Mouse (Mus musculus) limb, embryonic 12.5 days (tissue): Measurements from ENCODE around the gene Atp2c2. TPM values are rescaled to one million over a fixed set of nuclear protein-coding genes. Genes with fewer than 3 reads are reported as not detected.

ENCODE experiments used
- ATAC-seq: fragments of 200-750 bp; cut with Nextera tagmentation; 2 replicates; pipeline ENCODE4 v1.8.0; 2017; ENCODE audit warnings: low read depth, moderate TSS enrichment; ENCODE audit not compliant: insufficient number of reproducible peaks, insufficient read depth, low FRiP score, low TSS enrichment
- H3K27ac ChIP-seq: fragments of 300-500 bp; sonication (generic); 2 replicates; pipeline ENCODE4 v1.5.1; 2016; ENCODE audit warnings: mild to moderate bottlenecking, moderate library complexity
- H3K27me3 ChIP-seq: fragments of 300-500 bp; sonication (generic); 2 replicates; pipeline ENCODE4 v1.6.1; 2016; ENCODE audit warnings: mild to moderate bottlenecking, moderate library complexity
- H3K36me3 ChIP-seq: fragments of 300-500 bp; sonication (generic); 2 replicates; pipeline ENCODE4 v1.6.1; 2016; ENCODE audit warnings: mild to moderate bottlenecking, moderate library complexity
- H3K4me1 ChIP-seq: fragments of 300-500 bp; sonication (generic); replicated peaks from 2 replicates; pipeline ENCODE4 v1.6.1; 2016
- H3K4me2 ChIP-seq: fragments of 300-500 bp; sonication (generic); 2 replicates; pipeline ENCODE4 v1.6.1; 2016; ENCODE audit warnings: mild to moderate bottlenecking, moderate library complexity
- H3K4me3 ChIP-seq: fragments of 300-500 bp; sonication (generic); replicated peaks from 2 replicates; pipeline ENCODE4 v1.5.1; 2016; ENCODE audit warnings: mild to moderate bottlenecking
- H3K9ac ChIP-seq: fragments of 300-500 bp; sonication (generic); replicated peaks from 2 replicates; pipeline ENCODE4 v1.6.1; 2016; ENCODE audit warnings: mild to moderate bottlenecking, moderate library complexity
- H3K9me3 ChIP-seq: fragments of 300-500 bp; sonication (generic); 2 replicates; pipeline ENCODE4 v1.6.1; 2016; ENCODE audit warnings: mild to moderate bottlenecking, moderate library complexity
- WGBS: fragments of 180-500 bp; shearing (Covaris S2); methylation state at CpG from one replicate; pipeline ENCODE4 v1.1.7; 2016; 5-methylcytosine and 5-hydroxymethylcytosine counted together
- polyA plus RNA-seq: library from polyadenylated mRNA; unstranded; fragments of >200 nt; fragmentation: Nextera tagmentation; extraction: Ambion mirVana; gene quantifications from 2 replicates; pipeline ENCODE4 v1.2.1, GENCODE M21; 2016

Atp2c2 gene
- polyA plus RNA-seq, 1 experiment from 2014 or later = 1.9 TPM

DNA sequence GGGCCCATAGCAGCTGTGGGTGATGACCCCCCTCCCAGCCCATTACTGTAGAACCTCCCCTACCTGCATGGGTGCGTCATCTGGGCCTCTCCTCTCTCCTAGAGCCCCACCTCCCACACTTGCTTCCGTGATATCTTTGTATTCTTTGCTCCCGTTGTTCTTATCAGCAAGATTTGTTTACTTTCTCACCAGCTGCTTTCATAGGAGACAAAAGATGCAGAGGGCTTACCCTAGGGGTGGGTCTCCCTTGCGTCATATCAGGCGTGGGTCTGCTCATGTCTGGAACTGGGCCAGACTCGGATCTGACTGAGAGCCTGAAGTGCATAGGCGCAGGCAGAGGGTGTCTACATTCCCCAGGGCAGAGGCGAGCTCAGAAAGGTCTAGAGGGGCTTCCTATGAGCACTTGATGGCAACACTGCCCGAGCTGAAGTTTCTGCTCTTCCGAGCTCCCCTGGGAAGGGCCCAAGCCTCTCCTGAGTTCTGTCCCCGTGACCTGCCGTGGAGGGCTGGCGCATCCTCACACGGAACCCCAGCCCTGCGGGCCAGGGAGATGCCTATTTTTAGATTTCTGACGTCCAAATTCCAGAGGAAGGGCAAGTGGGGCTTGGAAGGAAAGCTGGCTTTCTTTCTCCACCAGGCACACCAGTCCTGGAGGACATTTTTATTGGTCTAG, 29.3 kb upstream of the Atp2c2 start:
- no peak for ATAC-seq
- Histone ChIP-seq H3K36me3 (no peaks in the 10 kb centered on the region), H3K4me1 (peaks cover 4% of the 10 kb centered on the region), H3K4me3 (no peak overlapping the region), H3K27me3 (peaks cover 20% of the 10 kb centered on the region), H3K27ac (no peak overlapping the region), H3K4me2 (no peak overlapping the region), H3K9ac (no peak overlapping the region), H3K9me3 (no peaks in the 10 kb centered on the region)
- 68% methylated on average over 16 of the region's 16 CpGs for WGBS

DNA sequence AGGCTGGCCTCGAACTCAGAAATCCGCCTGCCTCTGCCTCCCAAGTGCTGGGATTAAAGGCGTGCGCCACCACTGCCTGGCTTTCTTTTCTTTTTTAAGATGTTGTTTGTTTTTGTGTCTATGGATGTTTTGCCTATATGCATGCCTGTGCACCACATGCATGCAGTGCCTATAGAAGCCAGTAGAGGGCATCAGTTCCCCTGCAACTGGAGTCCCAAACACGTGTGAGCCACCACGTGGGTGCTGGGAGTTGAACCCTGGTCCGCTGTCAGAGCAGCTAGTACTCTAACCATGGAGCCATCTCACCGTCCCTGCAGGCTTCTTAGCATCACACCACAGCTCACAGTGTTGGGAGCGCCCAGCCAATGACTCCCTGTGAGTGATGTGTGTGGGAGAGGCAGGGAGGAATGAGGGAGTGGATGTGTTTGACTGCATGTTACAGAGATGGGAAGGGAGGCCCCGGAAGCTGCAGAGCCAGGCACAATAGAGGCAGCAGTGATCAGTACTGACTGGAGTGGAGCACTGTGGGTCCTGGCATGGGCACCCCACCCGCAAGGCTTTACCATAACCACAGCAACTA, 25.7 kb upstream of the Atp2c2 start:
- WGBS = 81% methylated on average over 11 of the region's 11 CpGs
- Histone ChIP-seq H3K9me3 (no peaks in the 10 kb centered on the region), H3K4me2 (no peak overlapping the region), H3K9ac (no peak overlapping the region), H3K27ac (no peak overlapping the region), H3K27me3 (no peaks in the 10 kb centered on the region; the same call in none of the 2 replicates), H3K4me3 (no peak overlapping the region), H3K4me1 (no peaks in the 10 kb centered on the region; the same call in 1 of the 2 replicates), H3K36me3 (no peaks in the 10 kb centered on the region)
- ATAC-seq = no peak

- Histone ChIP-seq H3K9me3 (no peaks in the 10 kb centered on the region), H3K4me3 (no peak overlapping the region), H3K27ac (no peak overlapping the region), H3K36me3 (no peaks in the 10 kb centered on the region), H3K4me1 (no peaks in the 10 kb centered on the region; the same call in 1 of the 2 replicates), H3K27me3 (no peaks in the 10 kb centered on the region; the same call in none of the 2 replicates), H3K9ac (no peak overlapping the region), H3K4me2 (no peak overlapping the region)
- no peak for ATAC-seq
- WGBS = 75% methylated on average over 5 of the region's 5 CpGs
Observed at GRCm38 (mm10) chr8:119675457-119675856, 24.4 kb upstream of the Atp2c2 start.

GRCm38 (mm10) chr8:119676389-119676788, 23.4 kb upstream of the Atp2c2 start:
- Histone ChIP-seq H3K27me3 (peaks cover 6% of the 10 kb centered on the region), H3K9me3 (no peaks in the 10 kb centered on the region), H3K4me2 (no peak overlapping the region), H3K4me3 (no peak overlapping the region), H3K36me3 (no peaks in the 10 kb centered on the region), H3K4me1 (no peaks in the 10 kb centered on the region; the same call in 1 of the 2 replicates), H3K9ac (no peak overlapping the region), H3K27ac (no peak overlapping the region)
- no peak for ATAC-seq
- 22% methylated on average over 8 of the region's 8 CpGs for WGBS

- H3K27ac ChIP-seq = no peak overlapping the region
- no peaks in the 10 kb centered on the region; the same call in 1 of the 2 replicates for H3K4me1 ChIP-seq
- ATAC-seq = peak; percentile 30; the same call in 1 of the 2 replicates
- no peaks in the 10 kb centered on the region for H3K36me3 ChIP-seq
- no peaks in the 10 kb centered on the region for H3K9me3 ChIP-seq
- H3K4me2 ChIP-seq = peak overlapping the region; percentile 46
- peaks cover 6% of the 10 kb centered on the region; the same call in 1 of the 2 replicates for H3K27me3 ChIP-seq
- 6% methylated on average over 18 of the region's 18 CpGs for WGBS
- H3K9ac ChIP-seq = no peak overlapping the region
- 0 out of 2 replicates have a peak overlapping the region, but pooled peaks have one; percentile 19 for H3K4me3 ChIP-seq
Observed at GRCm38 (mm10) chr8:119678138-119678843, 21.5 kb upstream of the Atp2c2 start.

DNA sequence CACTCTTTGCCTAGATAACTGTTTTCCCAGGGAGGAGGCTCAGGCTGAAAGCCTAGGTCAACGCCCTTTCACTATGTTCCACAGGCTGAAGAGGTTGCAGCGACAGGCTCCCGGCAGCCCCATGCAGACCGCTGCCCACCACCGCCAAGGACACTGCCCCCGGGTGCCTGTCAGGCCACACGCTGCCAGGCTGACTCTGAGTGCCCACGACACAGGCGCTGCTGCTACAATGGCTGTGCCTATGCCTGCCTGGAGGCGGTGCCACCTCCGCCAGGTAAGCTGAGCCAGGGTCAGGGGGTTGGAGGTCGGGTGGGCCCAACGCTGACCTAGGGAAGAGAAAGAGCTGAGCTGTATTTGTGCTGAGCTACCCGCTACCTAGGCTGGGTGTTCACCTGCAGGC, 20.6 kb upstream of the Atp2c2 start:
- no peak overlapping the region for H3K27ac ChIP-seq
- peaks cover 6% of the 10 kb centered on the region; the same call in 1 of the 2 replicates for H3K27me3 ChIP-seq
- no peak overlapping the region for H3K4me2 ChIP-seq
- H3K36me3 ChIP-seq = no peaks in the 10 kb centered on the region
- no peak for ATAC-seq
- no peaks in the 10 kb centered on the region for H3K9me3 ChIP-seq
- no peaks in the 10 kb centered on the region; the same call in 1 of the 2 replicates for H3K4me1 ChIP-seq
- 74% methylated on average over 14 of the region's 14 CpGs for WGBS
- no peak overlapping the region for H3K9ac ChIP-seq
- H3K4me3 ChIP-seq = no peak overlapping the region

DNA sequence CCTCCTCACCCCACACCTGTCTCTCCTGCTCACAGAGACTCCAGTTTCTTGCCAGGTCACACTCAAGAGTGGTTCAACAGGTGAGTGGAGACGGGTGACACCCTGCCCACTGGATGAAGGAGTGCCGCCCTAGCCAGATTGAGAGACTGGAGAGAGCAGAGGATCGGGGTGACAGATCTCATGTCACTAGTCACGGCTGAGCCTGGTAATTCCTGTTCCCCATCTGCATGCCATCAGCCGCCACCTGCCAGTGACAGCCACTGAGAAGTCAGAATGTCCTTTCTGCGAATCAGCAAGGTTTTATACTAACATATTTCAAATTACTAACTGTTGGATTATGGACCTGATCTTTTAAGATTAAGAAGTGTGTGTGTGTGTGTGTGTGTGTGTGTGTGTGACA, 9.2 kb upstream of the Atp2c2 start:
- peaks cover 5% of the 10 kb centered on the region; the same call in 1 of the 2 replicates for H3K27me3 ChIP-seq
- H3K36me3 ChIP-seq = no peaks in the 10 kb centered on the region
- ATAC-seq = no peak
- H3K9me3 ChIP-seq = no peaks in the 10 kb centered on the region
- H3K9ac ChIP-seq = no peak overlapping the region
- no peak overlapping the region for H3K4me2 ChIP-seq
- H3K27ac ChIP-seq = no peak overlapping the region
- 54% methylated on average over 6 of the region's 6 CpGs for WGBS
- 0 out of 2 replicates have a peak, but pooled peaks cover 3% of the 10 kb centered on the region for H3K4me1 ChIP-seq
- no peak overlapping the region for H3K4me3 ChIP-seq

GRCm38 (mm10) chr8:119691989-119692388, 7.8 kb upstream of the Atp2c2 start:
- 77% methylated on average over 4 of the region's 4 CpGs for WGBS
- no peak overlapping the region for H3K4me3 ChIP-seq

GRCm38 (mm10) chr8:119694696-119695095, 5.1 kb upstream of the Atp2c2 start:
- Histone ChIP-seq H3K27me3 (peaks cover 31% of the 10 kb centered on the region), H3K27ac (no peak overlapping the region), H3K36me3 (no peaks in the 10 kb centered on the region), H3K9ac (no peak overlapping the region), H3K4me1 (peaks cover 27% of the 10 kb centered on the region), H3K4me2 (no peak overlapping the region), H3K9me3 (no peaks in the 10 kb centered on the region), H3K4me3 (no peak overlapping the region)
- ATAC-seq = no peak
- 66% methylated on average over 7 of the region's 7 CpGs for WGBS

More at GRCm38 (mm10) chr8:119691989-119692388, 7.8 kb upstream of the Atp2c2 start:
- Histone ChIP-seq H3K36me3 (no peaks in the 10 kb centered on the region), H3K27ac (no peak overlapping the region), H3K9me3 (no peaks in the 10 kb centered on the region), H3K4me1 (peaks cover 7% of the 10 kb centered on the region), H3K27me3 (peaks cover 4% of the 10 kb centered on the region; the same call in 1 of the 2 replicates), H3K4me2 (no peak overlapping the region), H3K9ac (no peak overlapping the region)
- ATAC-seq = no peak

GRCm38 (mm10) chr8:119697163-119697562, 2.6 kb upstream of the Atp2c2 start:
- Histone ChIP-seq H3K27ac (no peak overlapping the region), H3K9me3 (no peaks in the 10 kb centered on the region), H3K4me3 (no peak overlapping the region), H3K36me3 (no peaks in the 10 kb centered on the region), H3K4me1 (peaks cover 30% of the 10 kb centered on the region), H3K4me2 (no peak overlapping the region), H3K27me3 (peaks cover 55% of the 10 kb centered on the region), H3K9ac (no peak overlapping the region)
- WGBS = 76% methylated on average over 2 of the region's 2 CpGs
- no peak for ATAC-seq

GRCm38 (mm10) chr8:119698960-119699359, 849 bp upstream of the Atp2c2 start:
- H3K4me3 ChIP-seq = 0 out of 2 replicates have a peak overlapping the region, but pooled peaks have one; percentile 24
- H3K4me2 ChIP-seq = peak overlapping the region; percentile 32
- H3K9me3 ChIP-seq = no peaks in the 10 kb centered on the region
- ATAC-seq = no peak
- H3K36me3 ChIP-seq = no peaks in the 10 kb centered on the region
- H3K27ac ChIP-seq = no peak overlapping the region
- peaks cover 61% of the 10 kb centered on the region for H3K27me3 ChIP-seq
- WGBS = 3% methylated on average over 12 of the region's 12 CpGs
- H3K4me1 ChIP-seq = peaks cover 30% of the 10 kb centered on the region
- H3K9ac ChIP-seq = no peak overlapping the region
